Mouse (Mus musculus): ENCODE measurements around the gene Pcbp4.
A peak's percentile ranks its signal among the peaks of the same experiment; 100 is the strongest.
"Not testable (repeated sequence)": the region's sequence is repeated elsewhere in the genome, so short reads cannot be mapped to it uniquely, and the experiment has no call there.

Gene Pcbp4

GRCm38 (mm10) chr9:106482578-106483115, 29.6 kb downstream of the Pcbp4 start:
- no peak for DNase-seq

- no peak for DNase-seq
Observed at GRCm38 (mm10) chr9:106483136-106483535, 30.0 kb downstream of the Pcbp4 start.

DNA sequence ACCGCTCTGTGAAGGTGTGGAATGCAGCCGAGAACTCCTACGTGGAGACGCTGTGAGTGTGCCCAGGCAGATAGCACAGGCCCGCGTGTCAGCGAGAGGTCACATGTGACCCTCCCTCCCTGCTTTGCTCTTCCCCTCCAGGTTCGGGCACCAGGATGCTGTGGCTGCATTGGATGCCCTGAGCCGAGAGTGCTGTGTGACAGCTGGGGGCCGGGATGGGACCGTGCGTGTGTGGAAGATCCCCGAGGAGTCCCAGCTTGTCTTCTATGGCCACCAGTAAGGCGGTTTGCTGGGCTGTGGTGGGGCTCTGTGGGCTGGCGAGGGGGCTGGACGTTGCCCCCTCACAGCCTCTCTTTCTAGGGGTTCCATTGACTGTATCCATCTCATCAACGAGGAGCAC, 30.5 kb downstream of the Pcbp4 start:
- DNase-seq, result no peak

- DNase-seq, result no peak
Observed at GRCm38 (mm10) chr9:106485076-106485475, 32.0 kb downstream of the Pcbp4 start.

- not testable (repeated sequence) for DNase-seq
Observed at GRCm38 (mm10) chr9:106487602-106488001, 34.5 kb downstream of the Pcbp4 start.

- DNase-seq, result no peak
Observed at GRCm38 (mm10) chr9:106499667-106500066, 46.6 kb downstream of the Pcbp4 start, which contains the start of gene Iqcf1. Gene Iqcf1, plus strand, starts transcription at chr9:106499967.

DNA sequence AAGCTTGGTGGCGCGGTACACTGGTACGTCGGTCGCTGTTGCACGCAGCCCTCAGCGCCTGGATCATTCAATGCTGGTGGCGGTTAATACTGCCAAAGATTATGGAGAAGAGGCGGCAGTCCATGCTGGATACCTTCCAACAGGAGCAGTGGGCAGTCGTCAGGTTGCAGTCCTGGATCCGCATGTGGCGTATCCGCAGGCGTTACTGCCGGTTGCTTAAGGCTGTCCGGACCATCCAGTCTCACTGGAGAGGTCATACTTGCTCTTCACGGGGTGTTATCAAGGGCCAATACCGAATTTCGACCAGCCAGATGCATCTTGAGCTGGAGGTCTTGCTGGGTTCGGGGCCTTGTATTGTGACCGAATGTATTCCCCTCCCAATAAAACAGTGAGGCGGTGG, 48.8 kb downstream of the Pcbp4 start:
- DNase-seq, result no peak

DNA sequence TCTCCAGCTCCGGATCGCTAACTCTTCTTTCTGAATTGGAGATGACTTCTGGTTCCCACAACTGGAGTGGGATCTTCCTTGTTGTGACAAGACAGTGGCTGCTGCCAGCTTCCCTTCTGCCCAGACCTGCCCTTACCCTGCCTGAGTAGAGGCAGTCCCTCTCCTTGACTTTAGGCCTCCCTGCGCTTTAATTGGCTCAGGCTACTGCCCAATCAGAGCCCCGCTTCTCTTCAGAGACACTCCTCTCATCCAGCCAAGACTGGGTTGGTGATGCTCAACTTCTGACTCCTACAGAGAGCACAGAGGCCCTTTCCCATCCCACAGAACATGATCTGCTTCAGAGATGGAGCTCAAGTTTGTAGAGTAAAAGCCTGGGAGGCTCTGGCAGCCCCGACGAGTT, 51.2 kb downstream of the Pcbp4 start:
- DNase-seq, result no peak

- DNase-seq, result no peak
Observed at GRCm38 (mm10) chr9:106509356-106509755, 56.3 kb downstream of the Pcbp4 start.

DNA sequence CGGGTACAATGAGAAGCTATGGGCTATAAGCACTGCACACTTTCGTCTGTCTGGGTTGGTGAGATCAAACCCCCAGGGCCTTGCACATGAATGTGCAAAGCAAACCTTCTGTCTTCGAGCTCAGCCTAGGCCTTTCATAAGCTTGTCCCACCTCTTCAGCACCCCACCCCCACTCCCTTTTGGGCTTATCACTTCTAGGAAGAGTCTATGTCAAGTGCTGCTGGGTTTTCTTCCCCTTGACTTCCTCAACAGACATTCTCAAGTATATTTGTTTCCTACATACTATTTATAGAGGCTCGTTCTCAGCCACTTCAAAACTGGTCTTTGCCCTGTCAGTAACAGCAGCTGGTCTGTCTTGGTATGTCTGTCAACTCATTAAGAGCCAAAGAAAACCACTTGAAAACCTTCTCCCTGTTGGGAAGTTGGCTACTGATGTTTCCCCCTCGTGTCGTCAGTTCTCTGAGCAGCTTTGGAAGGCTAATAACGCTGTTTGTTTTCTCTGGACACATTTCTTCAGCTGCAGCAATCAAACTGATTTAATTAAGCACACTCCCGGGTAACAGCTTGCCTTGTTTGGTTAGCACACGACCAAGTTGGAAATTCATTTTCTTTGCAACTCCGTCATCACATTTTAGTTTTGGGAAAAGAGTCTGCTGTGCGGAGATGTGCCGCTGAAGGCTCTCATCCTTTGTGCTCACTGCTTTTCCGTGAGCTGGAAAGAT, 59.8 kb downstream of the Pcbp4 start:
- DNase-seq, result peak; percentile 27

GRCm38 (mm10) chr9:106513566-106513965, 60.5 kb downstream of the Pcbp4 start:
- DNase-seq, result no peak

Data from liver (tissue).